In genomic region chr1:151128005-151128404, GRCm38 (mm10) we compare ENCODE assay signal across 13 mouse cellular contexts. TPM values are rescaled to one million over a fixed set of nuclear protein-coding genes. Genes with fewer than 3 reads are reported as not detected.
DNase-seq lines count a peak whose midpoint lies in the region; ATAC-seq and TF ChIP-seq lines count a peak whose summit lies in the region.
"Had no signal": no experiment of that assay in that cellular context is flagged by ENCODE, and none has a peak within 500 bp of the region (broad histone marks: within the 10 kb centered on the region; RNA-seq: fewer than 3 reads in every experiment).

No protein-coding gene starts in this region.

- 39% methylated on average over 5 of the region's 5 CpGs for WGBS in kidney, embryonic 15.5 days
- 26% methylated on average over 5 of the region's 5 CpGs for WGBS in heart, adult 2 months
- WGBS in liver, embryonic 13.5 days (ENCODE audit: insufficient replicate concordance) = 68% methylated on average over 5 of the region's 5 CpGs
- 83% methylated on average over 5 of the region's 5 CpGs for WGBS in hindbrain, embryonic 14.5 days

- 0 out of 2 replicates have a peak, but pooled peaks cover 3% of the 10 kb centered on the region for H3K4me1 ChIP-seq in kidney, embryonic 15.5 days
- peaks cover 6% of the 10 kb centered on the region for H3K4me1 ChIP-seq in heart, adult 2 months (ENCODE audit: control insufficient read depth, insufficient read depth, low read length)
- H3K4me1 ChIP-seq in liver, embryonic 13.5 days (replicated peaks) = peaks cover 62% of the 10 kb centered on the region
- no peaks in the 10 kb centered on the region for H3K4me1 ChIP-seq in hindbrain, embryonic 14.5 days (replicated peaks; ENCODE audit: control insufficient read depth, insufficient read depth, low read length)
- H3K4me1 ChIP-seq: neural tube, embryonic 15.5 days had no signal

- intact Hi-C loops in heart, adult 2 months (cut with DNase I) = loop anchor here (1.0 to 5.0 kb wide), 3 partner anchors 42 to 214 kb away; partner anchors contain the start of gene Ivns1abp

- no peaks in the 10 kb centered on the region for H3K9me3 ChIP-seq in kidney, embryonic 15.5 days (replicated peaks)
- no peaks in the 10 kb centered on the region for H3K9me3 ChIP-seq in liver, embryonic 13.5 days (replicated peaks)
- no peaks in the 10 kb centered on the region for H3K9me3 ChIP-seq in hindbrain, embryonic 14.5 days (ENCODE audit: control insufficient read depth, low read length)
- H3K9me3 ChIP-seq: lung, embryonic 15.5 days; neural tube, embryonic 15.5 days had no signal

- H3K9ac ChIP-seq in kidney, embryonic 15.5 days = no peak overlapping the region
- no peak overlapping the region; the same call in 1 of the 2 replicates for H3K9ac ChIP-seq in heart, adult 2 months (ENCODE audit: low read depth, low read length)
- H3K9ac ChIP-seq in liver, embryonic 13.5 days = no peak overlapping the region
- H3K9ac ChIP-seq in hindbrain, embryonic 14.5 days = no peak overlapping the region
- H3K9ac ChIP-seq: lung, embryonic 15.5 days; neural tube, embryonic 15.5 days had no signal

- no peak overlapping the region for H3K4me3 ChIP-seq in kidney, embryonic 15.5 days (replicated peaks)
- no peak overlapping the region for H3K4me3 ChIP-seq in heart, adult 2 months
- H3K4me3 ChIP-seq in liver, embryonic 13.5 days (replicated peaks) = no peak overlapping the region
- no peak overlapping the region for H3K4me3 ChIP-seq in hindbrain, embryonic 14.5 days (replicated peaks; ENCODE audit: low read length)
- H3K4me3 ChIP-seq: lung, embryonic 15.5 days; neural tube, embryonic 15.5 days had no signal

- H3K27ac ChIP-seq in kidney, embryonic 15.5 days = no peak overlapping the region
- peak overlapping the region; percentile 82 for H3K27ac ChIP-seq in heart, adult 2 months
- H3K27ac ChIP-seq in liver, embryonic 13.5 days = peak overlapping the region; percentile 61
- H3K27ac ChIP-seq in hindbrain, embryonic 14.5 days = no peak overlapping the region
- H3K27ac ChIP-seq: lung, embryonic 15.5 days; neural tube, embryonic 15.5 days had no signal

- TF ChIP-seq EP300 in heart, adult 2 months (IDR thresholded peaks at IDR 0.05; ENCODE audit: insufficient read depth, low read depth, low read length) = peak; percentile 83

- 0 out of 2 replicates have a peak, but pooled peaks have one; percentile 24 for TF ChIP-seq POLR2A in heart, adult 2 months (IDR thresholded peaks at IDR 0.05; ENCODE audit: insufficient read depth, low read depth, low read length)

- no peaks in the 10 kb centered on the region for H3K27me3 ChIP-seq in kidney, embryonic 15.5 days
- H3K27me3 ChIP-seq in heart, adult 2 months (ENCODE audit: control insufficient read depth, insufficient read depth, low read length) = no peaks in the 10 kb centered on the region
- no peaks in the 10 kb centered on the region for H3K27me3 ChIP-seq in liver, embryonic 13.5 days
- H3K27me3 ChIP-seq in hindbrain, embryonic 14.5 days (ENCODE audit: control insufficient read depth, insufficient read depth, low read length) = no peaks in the 10 kb centered on the region
- H3K27me3 ChIP-seq: lung, embryonic 15.5 days; neural tube, embryonic 15.5 days had no signal

- no peaks in the 10 kb centered on the region for H3K36me3 ChIP-seq in kidney, embryonic 15.5 days
- H3K36me3 ChIP-seq in heart, adult 2 months (ENCODE audit: control insufficient read depth, insufficient read depth, low read length) = peaks cover 6% of the 10 kb centered on the region
- H3K36me3 ChIP-seq in liver, embryonic 13.5 days = no peaks in the 10 kb centered on the region
- H3K36me3 ChIP-seq in hindbrain, embryonic 14.5 days (replicated peaks; ENCODE audit: control insufficient read depth, insufficient read depth) = no peaks in the 10 kb centered on the region
- H3K36me3 ChIP-seq: lung, embryonic 15.5 days; neural tube, embryonic 15.5 days had no signal

- TF ChIP-seq CTCF in heart, adult 2 months (IDR thresholded peaks at IDR 0.05) = no peak

- H3K79me2 ChIP-seq in heart, adult 2 months (replicated peaks; ENCODE audit: control insufficient read depth, insufficient read depth, low read length) = no peaks in the 10 kb centered on the region

- DNase-seq in kidney, adult 9 months = peak; percentile 72
- peak; percentile 46 for DNase-seq in brain, adult 2 months (ENCODE audit: low read depth, low spot score)
- peak; percentile 44 to 62 for DNase-seq in heart, adult 2 months
- no peak for DNase-seq in liver, embryonic 13.5 days
- no peak for DNase-seq in hindbrain, embryonic 14.5 days (ENCODE audit: low spot score)
- DNase-seq in cerebellum, adult 9-10 months = no peak
- DNase-seq: cerebellum, adult 11-12 months; embryo, embryonic 11 days had no signal

- H3K4me2 ChIP-seq in kidney, embryonic 15.5 days = no peak overlapping the region
- no peak overlapping the region for H3K4me2 ChIP-seq in liver, embryonic 13.5 days
- H3K4me2 ChIP-seq in hindbrain, embryonic 14.5 days (replicated peaks) = no peak overlapping the region
- H3K4me2 ChIP-seq: lung, embryonic 15.5 days; neural tube, embryonic 15.5 days had no signal

- ATAC-seq in kidney, embryonic 15.5 days (replicated peaks; ENCODE audit: low FRiP score) = no peak
- no peak for ATAC-seq in liver, embryonic 13.5 days (ENCODE audit: low read depth)
- ATAC-seq in hindbrain, embryonic 14.5 days (ENCODE audit: low FRiP score) = no peak

RNA-seq across cellular contexts. Expression of gene Gm47985, which starts 54.3 kb away (rescaled TPM):
- 0.22 and 0.31 TPM in 2 replicates for polyA plus RNA-seq in kidney, embryonic 15.5 days (2015; fragmentation: Nextera tagmentation; extraction: Ambion mirVana)
- under 1 TPM; 0.29 to 0.80 TPM for total RNA-seq in heart, adult 2 months (2021)
- 1.1 and 3.2 TPM in 2 replicates for polyA plus RNA-seq in heart, adult 2 months (2012; rRNA removed)
- polyA plus RNA-seq in liver, embryonic 13.5 days (2015; fragmentation: Nextera tagmentation; extraction: Ambion mirVana) = 2.7 and 2.8 TPM in 2 replicates
- polyA plus RNA-seq in hindbrain, embryonic 14.5 days (2014; fragmentation: Nextera tagmentation; extraction: Ambion mirVana) = 0.19 TPM in 1 of 2 replicates, not detected in the other
- total RNA-seq: layer of hippocampus, postnatal 25 days; midbrain, postnatal 0 days had no signal
- polyA plus RNA-seq: lung, embryonic 15.5 days; midbrain, postnatal 0 days; neural tube, embryonic 15.5 days had no signal

Comparison
In these comparisons a context has a peak if more than half of its experiments do, and no peak if none do; other contexts are left out.
1. DNase-seq: peak in kidney, adult 9 months (single experiment), brain, adult 2 months (single experiment) and heart, adult 2 months (2 of 2); none in liver, embryonic 13.5 days (single experiment), hindbrain, embryonic 14.5 days (single experiment) and cerebellum, adult 9-10 months (single experiment).
2. H3K27ac ChIP-seq: peak in heart, adult 2 months (single experiment) and liver, embryonic 13.5 days (single experiment); none in kidney, embryonic 15.5 days (single experiment) and hindbrain, embryonic 14.5 days (single experiment).